Mouse (Mus musculus) testis, adult 2 months (tissue): Measurements from ENCODE around the gene Ablim1.

Experiments
- CTCF ChIP-seq: fragments of 200-500 bp; IDR thresholded peaks from 2 replicates; pipeline ENCODE4 v1.5.1; 2012; ENCODE audit warnings: low read depth, mild to moderate bottlenecking, inconsistent platforms, low read length, moderate library complexity; ENCODE audit not compliant: control insufficient read depth, insufficient read depth, insufficient replicate concordance
- POLR2A ChIP-seq: fragments of 200-500 bp; IDR thresholded peaks from 2 replicates; pipeline ENCODE4 v1.6.1; 2012; ENCODE audit warnings: low read depth, mild to moderate bottlenecking, inconsistent platforms, low read length, moderate library complexity; ENCODE audit not compliant: control insufficient read depth

DNA sequence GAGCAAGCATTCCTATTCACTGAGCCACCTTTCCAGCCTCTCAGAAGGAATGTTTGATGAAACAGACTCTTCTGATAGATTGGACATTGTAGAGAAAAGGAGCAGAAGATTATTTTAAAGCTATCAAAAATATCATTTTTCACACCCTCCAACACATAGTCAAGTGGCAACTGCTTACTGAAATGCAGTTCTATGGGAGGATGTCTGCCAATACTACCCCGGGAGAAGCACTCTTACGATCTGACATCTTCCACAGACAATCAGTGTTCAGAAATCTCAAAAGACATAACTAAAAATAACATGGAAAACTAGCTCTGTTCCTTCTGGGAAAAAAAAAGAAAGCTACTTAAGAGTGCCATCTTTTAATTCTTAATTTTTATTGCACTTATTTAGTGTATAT lies 149.8 kb downstream of the Ablim1 start:
- TF ChIP-seq CTCF (no peak), POLR2A (no peak)
